Mouse (Mus musculus) layer of hippocampus, adult 18-20 months (tissue): Measurements from ENCODE around the gene Map7d3. TPM values are rescaled to one million over a fixed set of nuclear protein-coding genes. Genes with fewer than 3 reads are reported as not detected.
A peak's percentile ranks its signal among the peaks of the same experiment; 100 is the strongest.

Source experiments
- DNase-seq, 2 experiments: peaks; one replicate each; pipeline ENCODE4 v3.0.0; 2022; ENCODE audit warnings: low spot score in 2 of 2
- long read RNA-seq: library from polyadenylated mRNA; stranded (forward); transcript quantifications from one replicate; pipeline ENCODE4 v2.0.0, GENCODE M21; 2021
- total RNA-seq, 2 experiments: library from RNA; stranded (reverse); gene quantifications; 2 replicates each; pipeline ENCODE4 v1.2.3; 2021

Map7d3 gene
- total RNA-seq: under 1 TPM in 1 of 2 experiments, not detected in 1; 0.12 TPM
- long read RNA-seq: 0 reads

DNA sequence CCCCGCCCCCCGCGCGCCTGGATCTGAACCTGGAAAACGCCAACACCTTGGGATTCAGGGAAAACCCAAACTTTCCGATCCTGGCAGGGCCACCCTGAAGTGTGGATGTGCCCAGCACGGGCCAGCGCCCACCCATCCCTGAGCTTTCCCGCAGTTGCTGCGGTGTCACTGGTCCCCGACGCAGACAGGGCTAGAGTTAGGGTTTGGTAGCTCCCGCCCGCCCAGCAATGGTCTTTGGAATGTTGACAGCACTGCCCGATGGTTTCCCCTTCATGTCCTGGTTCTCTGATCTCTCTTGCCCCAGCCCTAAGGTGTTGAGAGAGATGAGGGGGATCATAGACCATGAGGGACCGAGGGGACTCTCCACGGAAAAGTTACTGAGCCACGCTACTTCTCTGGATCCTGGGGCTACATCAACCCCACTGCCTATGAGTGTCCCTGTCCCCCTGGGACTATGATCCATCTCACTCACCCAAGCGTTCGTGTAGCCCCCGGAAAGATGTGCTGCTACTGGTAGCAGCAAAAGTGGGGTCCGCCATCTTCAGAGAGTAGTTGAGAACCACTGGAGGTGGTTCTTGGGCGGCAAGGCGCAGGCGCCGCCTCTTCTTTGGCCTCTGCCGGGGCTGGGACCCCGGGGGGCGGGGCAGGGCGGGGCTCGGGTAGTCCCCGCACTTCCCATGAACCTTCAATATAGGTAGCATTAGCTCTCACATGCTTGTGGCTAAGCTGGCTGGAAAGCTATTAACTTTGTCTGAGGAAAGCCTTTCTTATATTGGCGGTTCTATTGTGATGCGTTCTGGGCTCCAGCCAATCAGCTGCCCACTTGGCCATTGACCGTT lies at the start of gene Map7d3:
Gene Map7d3 (minus strand): TSS at position 562 of the 839 bp plus-strand sequence.
- DNase-seq: no peak

DNA sequence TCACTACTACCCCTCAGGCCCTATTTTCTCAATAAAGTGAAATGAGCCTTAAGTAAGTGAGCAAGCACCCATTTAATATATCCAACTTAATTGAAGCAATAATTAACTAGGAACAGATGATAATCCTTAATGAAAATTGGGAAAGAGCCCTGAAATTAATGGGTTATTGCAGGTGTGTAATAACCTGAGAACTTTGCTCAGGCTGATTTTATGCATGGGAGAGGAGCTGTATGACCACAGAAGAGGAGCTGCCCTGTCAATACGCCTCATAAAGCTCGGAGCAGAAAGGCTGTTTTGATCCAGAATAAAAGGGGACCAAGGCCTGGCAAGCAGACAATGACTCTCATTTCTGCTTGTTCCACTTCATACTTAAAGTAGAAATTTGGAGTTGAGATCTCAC lies 47.7 kb upstream of the Map7d3 start, which contains the start of gene Adgrg4:
Gene Adgrg4 (plus strand): TSS at position 301 of the 400 bp plus-strand sequence.
- no peak for DNase-seq

DNA sequence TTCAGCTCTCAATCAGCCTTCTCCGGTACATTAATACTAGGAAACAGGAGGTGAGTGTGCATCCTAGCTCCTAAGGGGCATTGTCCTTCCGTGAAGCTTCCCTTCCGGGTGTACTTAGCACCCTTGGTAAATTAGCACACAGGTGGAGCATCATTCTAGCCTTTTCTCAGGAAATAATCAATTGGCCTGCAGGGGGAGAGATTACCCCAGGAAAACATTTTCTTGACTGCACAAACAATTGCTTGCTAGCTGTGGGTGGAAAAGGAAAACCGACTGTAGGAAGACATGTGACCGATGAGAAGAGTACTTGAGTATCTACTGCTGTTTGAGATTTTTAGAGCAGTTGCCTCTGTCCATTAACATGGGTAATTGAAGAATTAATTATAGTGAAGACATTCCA lies 19.1 kb upstream of the Map7d3 start:
- DNase-seq: peak; percentile 3 to 15

DNA sequence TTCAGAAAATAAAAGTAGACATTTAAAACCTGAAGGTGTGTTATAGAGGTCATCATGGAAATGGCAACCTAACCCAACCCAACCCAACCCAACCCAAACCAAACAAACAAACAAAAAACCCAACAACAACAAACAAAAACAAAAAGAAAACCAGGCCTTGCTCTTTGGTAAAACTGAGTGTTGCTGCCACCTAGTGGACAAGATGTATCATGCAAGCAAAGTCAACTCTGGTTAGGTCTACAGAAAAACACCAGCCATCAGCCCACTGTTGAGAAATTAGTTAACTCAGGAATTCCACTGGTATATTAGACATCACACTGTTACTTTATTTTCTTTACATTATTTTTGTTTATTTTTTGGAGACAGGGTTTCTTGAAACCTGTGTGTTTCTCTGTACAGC lies 17.2 kb upstream of the Map7d3 start:
- peak in 1 of 2 experiments; percentile 24 for DNase-seq

DNA sequence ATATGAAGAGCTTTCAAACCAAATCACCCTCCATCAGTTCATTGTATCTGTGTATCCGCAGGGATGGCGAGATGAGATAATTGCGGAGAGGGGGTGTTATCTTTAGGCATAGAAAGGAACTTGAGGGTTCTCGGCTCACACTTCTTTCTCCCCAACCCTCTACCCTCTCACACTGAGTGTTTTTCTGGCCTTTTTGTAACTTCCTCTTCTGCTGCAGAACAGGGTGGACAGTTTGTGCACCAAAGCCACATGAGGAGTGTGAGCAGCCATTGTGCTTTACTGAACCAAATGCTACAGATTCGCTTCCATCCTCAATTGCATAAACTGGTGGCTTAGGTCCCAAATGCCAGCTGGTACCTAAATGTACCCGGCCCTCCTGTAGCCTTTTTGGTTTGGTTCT lies 13.7 kb upstream of the Map7d3 start:
- DNase-seq: no peak

DNA sequence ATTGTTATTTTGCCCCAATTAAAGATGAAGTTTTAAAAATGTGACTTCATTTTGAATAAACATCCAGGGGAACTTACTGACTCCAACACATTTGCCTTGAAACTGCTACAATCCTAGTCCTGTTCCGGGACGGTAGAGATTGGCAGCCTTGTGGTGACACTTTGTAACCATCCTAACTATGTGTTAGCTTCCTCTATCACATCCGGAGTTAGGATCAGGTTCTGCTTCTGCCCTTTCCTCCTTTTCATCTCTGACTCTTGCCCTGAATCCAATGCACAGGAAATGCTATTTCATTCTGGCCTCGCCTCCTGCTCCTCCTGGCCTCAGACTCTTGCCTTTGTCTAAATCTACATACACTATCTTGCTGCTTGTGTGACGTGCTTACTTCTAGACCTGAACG lies 5.4 kb upstream of the Map7d3 start:
- no peak for DNase-seq

DNA sequence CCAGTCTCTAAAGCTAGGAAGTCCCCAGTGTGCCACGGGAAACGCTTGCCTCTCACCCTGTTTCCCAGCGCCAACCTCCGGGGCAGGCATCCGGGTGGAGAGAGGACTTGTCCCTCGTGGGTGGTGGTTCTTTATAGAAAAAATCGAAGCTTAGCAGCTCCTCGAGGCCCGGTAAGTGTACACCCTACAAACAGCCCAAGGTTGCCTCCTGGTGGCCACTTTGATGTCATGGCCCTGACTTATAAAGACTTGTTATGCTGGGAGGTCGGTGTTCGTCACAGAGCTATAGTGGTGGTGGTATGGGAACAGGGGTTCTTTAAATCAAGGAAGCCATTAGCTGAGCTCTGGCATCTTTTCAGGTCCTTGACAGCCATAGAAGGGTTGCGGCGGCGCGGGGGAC lies 30.9 kb downstream of the Map7d3 start:
- DNase-seq: peak in 1 of 2 experiments; percentile 67

DNA sequence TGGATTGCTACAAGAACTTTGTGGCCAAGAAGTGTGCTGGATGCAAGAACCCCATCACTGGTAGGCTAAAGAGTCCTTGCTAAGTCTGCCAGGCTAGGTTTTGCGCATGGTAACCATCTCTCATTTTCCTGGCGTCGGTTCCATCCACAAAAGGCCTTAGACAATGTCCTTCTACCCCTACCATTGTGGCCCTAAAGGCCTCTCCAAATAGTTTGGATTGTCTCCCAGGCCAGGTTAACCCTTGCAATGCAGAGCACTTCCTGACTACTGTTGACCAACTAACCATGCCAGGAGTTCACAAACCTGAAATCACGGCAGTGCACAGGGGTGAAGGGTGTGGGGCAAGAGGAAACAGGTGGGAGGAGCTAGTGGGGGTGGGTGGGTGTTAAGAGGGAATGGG lies 31.5 kb downstream of the Map7d3 start:
- no peak for DNase-seq

DNA sequence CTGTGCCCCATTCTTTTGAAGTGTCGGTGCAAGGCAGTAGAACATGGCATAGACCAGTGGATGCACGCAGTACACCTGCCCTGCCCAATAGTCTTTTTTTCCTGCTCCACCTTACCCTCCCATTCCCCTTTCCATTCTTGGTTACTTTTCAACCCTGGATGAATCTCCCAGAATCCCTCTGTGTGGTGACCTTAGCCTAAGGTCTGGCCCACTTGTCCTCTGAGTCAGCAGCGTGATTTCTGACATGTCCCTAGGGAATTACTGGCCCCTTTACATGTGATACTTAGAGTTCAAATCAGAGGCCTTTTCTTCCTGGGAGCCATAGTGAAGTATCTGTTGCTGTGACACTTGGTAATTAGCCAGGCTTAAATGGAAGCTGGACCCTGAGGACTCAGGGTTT lies 34.6 kb downstream of the Map7d3 start:
- no peak for DNase-seq

DNA sequence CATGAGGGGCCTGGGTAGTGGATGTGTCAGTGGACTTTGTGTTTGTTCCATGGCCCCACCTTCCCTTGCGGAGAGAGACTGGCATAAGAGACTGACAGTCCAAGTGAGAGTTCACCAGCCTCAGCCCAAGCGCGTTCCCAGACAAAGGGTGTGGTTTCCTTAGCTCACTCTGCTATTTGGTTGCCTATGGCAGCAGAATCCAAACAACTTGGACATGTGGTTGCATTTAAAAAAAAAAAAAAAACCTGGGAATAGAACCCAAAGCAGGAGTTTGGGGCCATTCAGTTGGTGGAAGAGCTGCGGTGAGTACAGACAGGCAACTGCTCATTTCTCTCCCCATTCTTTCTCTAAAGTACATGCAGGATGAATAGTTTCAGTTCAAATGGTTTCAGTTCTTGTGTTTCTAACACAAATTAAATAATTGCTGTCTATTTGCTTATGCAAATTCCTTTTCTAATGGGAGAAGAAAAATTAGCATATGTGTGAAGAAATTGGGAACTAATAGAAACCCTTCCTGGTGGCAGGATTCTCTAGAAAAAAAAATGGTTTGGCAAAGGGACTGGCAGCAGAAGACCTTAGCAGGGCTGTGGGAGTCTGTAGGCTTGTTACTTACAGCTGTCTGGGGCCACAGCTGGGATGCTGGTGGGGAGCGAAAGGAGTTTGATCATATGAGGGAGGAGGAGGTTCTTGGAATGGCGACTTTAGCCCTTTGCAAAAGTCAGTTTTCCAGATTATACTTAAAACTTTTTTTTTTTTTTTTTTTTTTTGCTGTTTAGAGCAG lies 35.7 kb downstream of the Map7d3 start:
- DNase-seq: no peak

DNA sequence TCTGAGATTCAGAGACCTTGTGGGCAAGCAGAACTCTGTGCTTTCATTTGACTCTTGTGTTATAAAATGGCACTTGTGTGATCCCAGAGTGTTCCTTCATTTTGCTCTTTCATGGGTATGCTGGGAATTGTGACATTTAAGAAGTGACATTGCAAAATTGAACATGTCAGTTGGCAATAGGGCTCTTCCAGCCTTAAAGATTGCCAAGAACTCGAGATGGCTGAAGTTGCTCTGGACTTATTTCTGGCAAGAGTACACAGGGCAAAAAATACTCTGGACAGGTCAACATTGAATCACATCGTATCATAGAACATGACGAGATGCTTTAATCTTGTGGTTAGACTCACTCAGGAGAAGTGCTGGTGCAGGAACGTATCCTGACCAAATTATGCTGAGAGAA lies 48.8 kb downstream of the Map7d3 start:
- DNase-seq: no peak

DNA sequence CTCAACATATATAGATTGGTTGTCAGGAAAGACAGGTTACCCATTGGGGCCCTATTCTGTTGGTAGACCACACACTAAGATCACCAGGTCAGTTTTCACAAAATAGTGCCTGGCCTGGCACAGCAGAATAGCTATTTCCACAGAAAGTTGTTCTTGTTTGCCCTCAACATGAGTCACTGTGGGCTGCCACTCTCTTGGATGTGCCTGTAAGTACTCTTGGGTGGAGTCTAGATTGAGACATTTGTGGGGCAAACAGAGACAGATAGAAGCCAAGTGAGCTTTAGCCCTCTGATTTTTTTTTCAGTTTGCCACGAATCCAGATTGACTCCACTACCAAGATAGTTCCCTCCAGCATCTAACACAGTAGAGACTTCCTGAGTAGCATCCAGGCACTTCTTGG lies 50.4 kb downstream of the Map7d3 start:
- DNase-seq: no peak

DNA sequence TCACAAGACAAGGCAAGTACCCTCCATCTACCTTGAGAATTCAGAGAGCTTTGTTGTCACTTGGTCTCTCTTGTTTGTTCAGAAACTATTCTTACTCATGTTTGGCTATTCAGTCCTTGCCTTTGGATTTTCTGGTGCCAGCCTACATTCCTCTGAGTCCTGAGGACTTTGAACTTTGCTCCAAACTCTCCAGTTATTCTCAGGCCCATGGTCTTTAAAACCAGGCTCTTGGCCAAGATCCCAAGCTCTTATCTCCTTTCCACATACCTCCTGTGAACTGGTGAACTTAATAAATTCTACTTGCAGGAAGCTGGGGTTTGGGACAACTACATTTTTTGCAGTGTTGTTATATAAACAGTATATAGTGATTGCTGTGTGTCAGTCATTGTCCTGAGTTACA lies 52.3 kb downstream of the Map7d3 start:
- DNase-seq: no peak

DNA sequence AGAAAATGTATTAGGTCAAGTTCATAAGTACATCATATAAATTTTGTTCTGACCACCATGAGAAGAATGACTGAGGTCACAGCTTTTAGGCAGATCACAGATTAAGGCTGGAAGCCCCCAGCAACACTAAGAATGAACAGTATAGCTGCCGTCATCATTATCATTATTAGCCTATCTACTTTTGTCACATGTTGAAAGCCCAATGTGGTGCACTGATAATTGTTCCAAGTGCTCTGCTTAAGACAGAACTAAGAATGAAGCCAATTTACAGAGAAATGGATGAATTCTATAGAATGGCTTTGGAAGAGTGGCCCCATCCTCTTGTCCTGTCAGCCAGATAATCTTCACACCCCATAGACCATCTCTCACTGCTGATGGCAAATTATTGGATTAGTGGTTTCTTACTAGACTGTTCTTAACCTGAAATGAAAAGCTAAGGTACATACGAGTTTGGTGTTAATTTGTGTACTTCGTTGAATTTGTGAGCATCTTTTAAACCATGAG lies 61.8 kb downstream of the Map7d3 start:
- DNase-seq: no peak

DNA sequence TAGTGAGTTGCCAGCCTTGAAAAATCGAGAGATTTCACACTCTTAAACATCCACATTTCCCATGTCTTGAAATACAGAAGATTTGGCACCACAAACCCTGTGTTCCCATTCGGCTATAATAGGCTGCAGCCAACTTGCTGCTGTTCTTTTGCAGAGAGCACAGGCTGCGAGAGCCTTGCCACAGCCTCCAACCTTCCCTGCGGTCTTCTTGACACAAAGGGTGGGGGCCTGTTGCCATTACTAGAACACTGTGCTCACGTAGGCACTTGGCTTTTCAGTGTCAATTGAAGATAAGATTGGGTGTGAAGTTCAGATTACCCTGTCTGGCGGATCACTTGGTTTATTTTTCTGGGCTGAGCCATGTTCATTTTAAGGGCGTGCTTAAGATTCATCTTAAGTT lies 65.8 kb downstream of the Map7d3 start:
- no peak for DNase-seq

DNA sequence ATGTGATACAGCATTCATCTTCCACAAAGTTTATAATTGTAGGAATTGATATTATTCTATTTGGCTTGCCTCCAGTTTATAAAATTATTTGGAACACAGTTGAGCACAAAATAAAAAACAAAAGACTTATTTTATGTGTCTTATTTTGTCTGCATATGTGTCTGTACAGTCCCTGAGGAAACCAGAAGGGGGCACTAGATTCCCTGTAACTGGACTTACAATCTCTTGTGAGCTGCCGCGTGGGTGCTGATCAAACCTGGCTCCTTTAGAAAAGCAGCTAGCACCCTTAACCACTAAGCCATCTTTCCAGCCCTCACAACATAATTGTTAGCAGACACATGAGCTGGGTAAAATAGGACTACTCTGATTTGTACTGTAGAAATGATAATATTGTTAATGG lies 66.5 kb downstream of the Map7d3 start:
- peak in 1 of 2 experiments; percentile 37 for DNase-seq

DNA sequence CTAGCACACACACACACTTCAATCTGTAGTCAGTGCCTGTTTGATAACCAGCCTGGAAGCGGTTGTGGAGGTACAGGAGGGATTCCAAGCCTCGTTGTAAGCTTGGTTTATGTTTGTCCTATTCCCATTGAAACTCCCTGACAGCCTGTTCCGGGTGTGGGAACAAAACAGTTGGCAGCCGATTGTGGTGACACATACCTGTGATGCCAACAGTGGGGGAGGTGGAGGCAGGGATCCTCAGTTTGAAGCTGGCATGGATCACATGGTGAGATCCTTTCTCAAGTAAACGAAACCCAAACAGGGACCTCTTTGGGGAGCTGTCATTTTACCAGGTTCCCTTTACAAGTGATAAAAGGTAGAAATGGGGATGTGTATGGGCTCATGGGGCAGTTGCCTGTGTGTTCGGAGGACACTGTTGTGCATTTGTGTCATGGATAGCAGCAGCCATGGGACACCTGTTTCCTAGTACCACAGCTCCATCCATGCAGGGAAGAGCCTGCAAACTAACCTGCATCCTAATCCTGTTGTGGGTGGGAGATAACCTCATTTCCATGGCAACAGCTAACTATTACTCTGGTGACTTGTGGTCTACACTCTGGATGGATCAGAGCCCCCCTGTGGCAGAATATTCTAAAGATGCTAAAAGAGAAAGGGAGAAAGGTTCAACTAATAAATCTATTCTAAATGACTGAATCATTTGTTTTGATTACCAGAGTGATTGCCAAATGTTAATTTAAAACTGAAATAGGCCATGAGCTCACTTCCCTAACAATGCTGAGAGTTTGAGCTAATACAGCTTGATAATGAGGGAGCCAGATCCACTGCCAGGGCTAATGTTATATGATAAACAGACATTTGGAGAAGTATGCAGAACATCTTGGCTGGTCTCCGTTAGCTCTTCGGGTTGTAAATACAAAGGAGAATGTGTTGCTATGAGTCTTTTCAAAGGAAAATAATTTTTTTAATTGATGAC lies 68.5 kb downstream of the Map7d3 start:
- DNase-seq: peak; percentile 21 to 53

DNA sequence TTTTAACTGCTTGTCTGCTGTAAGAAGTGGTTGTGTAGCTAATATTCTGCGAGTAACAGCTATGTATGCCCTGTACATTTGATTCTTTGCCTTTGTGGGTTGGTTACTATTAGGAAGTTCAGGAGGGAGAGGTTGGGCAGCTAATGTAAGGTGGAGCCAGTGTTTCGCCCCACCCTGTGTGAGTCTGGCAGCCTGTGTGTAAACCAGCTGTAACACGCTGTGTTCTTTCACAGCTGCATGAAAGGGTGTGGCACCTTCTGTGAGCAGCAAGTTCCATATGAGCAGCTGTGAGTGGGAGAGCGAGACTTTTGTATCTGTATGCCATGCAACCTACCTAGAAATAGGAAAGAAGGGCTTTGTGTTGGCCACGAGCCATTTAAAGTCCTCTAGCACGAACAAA lies 70.0 kb downstream of the Map7d3 start:
- DNase-seq: no peak

DNA sequence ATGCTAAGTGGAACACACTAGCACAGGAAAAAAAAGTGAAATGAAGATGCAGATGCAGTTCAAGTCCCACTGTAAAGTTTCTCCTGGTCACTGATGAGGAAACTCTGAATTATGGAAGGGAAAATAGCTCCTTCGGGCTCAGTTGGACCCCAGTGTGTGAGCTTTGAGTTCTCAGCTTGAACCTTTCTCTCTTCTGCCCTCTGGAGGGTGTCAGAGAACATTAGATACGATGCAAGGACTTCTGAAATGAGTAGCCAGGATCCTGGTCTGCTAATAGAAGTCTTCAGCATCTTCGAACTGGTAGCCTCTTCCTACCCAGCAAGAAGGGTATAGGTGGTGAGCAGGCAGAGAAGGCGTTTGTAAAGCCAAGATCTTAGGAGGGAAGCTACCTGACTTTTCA lies 70.6 kb downstream of the Map7d3 start:
- no peak for DNase-seq
